Mouse (Mus musculus) lung, postnatal 14 days (tissue): Measurements from ENCODE around the gene 1810055G02Rik.

Source experiments
- DNase-seq: peaks from one replicate; pipeline ENCODE4 v3.0.0; 2021

1810055G02Rik gene

DNA sequence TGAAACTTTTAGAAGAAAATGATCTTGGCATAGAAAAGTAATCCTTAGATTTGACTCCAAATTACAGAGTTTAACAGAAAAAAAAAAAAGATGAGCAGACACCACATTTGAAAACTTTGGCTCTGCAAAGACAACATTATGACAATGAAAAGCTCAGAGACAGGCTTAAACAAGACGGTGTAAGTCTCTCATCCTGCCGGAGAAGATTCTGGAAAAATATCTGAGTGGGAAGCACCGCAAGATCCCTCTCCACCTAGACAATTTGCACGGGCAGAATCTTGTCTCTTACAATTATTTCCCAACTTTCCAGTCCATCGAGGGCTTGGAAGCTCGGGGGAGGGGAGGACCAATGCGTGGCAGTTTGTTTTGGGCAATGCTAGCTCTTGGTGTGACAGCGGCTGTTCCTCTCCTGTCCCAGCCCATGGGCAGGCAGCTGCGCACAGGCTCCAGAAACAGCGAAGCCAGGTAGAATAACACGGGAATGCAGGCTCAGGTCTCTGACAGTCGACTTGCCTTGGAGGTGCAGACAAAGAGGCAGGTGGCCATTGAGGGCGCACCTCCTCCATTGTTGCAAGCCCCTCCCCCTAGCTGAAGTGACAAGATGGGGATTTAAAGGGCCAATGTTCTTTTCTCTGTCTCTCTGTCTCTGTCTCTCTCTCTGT is 35.9 kb downstream of the 1810055G02Rik start:
- DNase-seq: peak; percentile 58

DNA sequence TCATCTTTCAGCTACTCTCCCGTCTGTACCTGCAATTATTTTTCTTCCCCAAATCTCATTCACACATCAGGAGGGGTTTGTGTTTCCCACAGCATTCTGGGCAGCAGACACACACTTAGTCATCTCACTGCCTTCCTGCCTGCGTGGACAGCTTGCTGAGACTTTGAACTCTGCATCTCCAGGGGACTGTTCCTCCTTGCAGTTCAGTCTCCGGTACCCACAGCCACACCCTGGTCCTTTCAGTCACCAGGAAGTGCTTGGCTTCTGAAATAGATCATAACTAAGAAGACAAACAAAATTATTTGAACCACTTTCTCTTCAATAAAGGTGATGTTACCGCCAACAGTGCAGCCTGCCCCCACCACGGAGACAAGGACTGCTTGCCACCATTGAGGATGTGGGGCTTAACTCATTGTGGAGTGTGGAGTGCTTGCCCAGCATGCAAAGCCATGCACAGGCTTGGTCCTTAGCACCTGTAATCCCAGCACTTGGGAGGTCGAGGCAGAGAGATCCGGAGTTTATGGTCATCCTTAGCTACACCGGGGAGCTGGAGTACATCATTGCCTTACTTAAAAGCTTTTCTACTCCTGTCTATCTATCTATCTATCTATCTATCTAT is 44.6 kb downstream of the 1810055G02Rik start:
- DNase-seq: no peak

DNA sequence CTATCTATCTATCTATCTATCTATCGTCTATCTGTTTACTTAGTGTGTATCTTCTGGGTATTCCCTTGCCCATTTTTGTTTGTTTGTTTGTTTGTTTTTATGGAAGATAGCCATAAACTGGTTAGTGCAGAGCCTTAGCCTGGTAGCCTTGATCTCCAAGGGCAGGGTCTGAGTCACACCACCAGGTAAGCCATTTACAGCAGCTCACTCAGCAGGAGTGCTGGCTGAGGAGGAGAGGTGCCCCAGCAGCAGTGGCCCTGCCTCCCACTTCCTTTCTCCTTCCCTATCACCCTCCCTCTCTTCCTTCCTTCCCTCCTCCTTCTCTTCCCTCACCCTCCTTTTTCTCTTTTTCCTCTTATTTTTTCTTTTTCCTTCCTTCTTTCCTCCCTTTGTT is 45.1 kb downstream of the 1810055G02Rik start:
- DNase-seq: no peak

DNA sequence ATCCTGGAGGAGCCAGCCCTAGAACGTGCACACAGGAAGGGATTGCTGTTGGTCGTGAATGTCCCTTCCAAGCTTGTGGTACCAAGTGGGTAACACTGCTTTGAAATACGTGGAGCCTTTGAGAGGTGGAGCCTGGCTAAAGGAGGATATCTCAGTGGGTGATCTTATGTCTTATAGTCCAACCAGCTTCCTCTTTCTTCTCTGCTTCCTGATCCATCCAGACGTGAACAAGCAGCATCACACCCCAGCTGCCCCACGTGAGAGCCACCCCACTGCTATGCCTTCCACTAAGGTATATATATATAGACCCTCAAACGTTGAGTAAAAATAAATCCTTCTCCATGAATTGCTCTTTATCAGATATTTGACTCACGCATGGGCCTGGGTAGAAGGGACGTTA is 45.6 kb downstream of the 1810055G02Rik start:
- no peak for DNase-seq

DNA sequence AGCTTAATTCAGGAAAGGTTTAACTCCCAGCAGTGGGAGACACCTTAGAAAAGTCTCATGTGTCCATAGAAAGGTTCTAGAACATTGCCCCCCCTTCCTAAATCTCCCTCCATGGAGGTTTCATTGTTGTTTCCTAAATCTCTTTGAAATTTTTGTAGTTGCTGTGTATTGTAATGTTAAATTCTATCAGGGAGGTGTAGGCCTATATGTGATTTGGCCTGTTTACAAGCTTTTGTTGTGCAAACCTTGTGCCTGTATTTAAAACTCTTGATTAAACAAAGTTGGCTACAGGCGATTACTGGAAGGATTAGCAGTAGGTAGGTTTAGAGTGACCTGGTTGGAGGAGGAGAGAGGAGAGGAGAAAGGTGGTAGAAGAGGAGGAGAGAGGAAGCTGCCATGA is 49.8 kb downstream of the 1810055G02Rik start:
- DNase-seq: no peak

DNA sequence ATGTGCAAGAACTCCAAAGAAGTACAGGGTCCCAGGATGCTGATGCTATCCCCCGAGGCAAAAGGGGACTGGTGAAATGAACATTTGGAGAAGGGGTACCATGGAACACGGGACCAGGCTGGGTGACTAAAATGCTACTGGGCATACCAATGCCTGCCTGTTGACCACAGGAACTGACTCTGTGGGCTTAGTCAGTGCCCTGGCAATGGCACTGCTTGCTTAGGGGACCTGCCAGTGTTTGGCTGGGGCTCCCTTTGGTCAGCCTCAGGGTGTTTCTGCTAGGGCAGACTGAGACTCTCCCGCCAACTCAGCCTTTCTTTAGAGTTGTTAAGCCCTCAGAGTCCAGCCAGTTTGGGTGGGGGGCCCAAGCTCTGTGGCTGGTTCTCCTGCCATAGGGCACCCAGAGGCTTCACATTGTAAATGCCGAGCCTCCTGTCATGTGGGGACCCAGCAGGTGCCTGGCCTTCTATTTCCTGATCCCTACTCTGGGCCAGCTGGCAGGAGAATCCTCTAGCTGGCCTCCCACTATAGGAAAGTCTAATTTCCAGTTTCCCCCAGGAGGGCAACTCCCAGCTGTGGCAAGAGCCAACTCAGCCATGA is 57.2 kb downstream of the 1810055G02Rik start:
- no peak for DNase-seq

DNA sequence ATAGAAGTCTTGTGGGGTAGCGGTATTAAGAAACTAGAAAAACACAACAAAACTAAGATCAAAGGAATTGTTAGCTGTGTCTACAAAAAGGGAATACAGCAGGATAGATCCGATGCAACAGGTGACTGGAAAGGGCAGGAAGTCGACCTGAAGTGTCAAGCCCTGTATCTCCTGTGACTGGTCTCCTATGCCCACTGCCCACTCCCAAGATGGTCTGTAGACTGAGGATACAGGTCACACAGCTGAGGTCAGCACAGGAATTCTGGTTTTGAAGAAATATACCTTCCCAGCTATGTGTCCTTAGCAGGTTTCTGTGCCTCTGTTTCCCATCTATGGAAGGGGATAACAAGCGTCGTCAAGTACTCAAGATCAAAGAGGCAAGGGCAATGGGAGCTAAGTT is 58.3 kb downstream of the 1810055G02Rik start:
- DNase-seq: no peak

DNA sequence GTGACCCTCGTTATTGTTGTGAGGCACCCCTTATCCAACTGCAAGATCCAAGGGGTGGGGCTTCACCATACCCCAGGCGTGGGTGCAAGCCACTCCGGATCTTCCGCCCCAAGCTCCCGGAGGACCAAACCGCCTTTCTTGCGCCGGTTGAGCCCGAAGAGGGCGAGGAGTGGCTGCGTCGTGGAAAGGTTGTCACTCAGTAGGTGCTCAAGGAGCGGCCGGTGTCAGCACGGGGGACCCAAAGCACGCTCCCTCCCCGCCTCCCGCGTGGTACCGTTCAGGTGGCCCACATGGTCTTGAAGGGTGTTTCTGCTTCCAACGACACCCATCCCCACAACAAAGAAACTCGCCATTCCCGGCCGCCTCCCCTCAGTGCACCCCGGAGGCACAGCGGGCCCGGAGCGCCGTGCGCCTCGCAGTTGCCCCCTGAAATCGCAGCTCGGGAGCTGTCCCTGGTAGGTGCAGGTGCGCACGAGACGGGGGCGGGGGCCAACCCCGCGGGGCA is 59.2 kb downstream of the 1810055G02Rik start, which contains the start of gene Kmt5b:
Gene Kmt5b, plus strand, starts transcription at position 146 of the 505 bp plus-strand sequence.
- DNase-seq: peak; percentile 56
